Mouse (Mus musculus) spleen, adult 18-20 months (tissue): ENCODE measurements around the gene Atg10.

Experiments
- DNase-seq, 2 experiments: peaks; one replicate each; pipeline ENCODE4 v3.0.0; 2022; ENCODE audit warnings: mixed read lengths in 2 of 2

Gene Atg10

GRCm38 (mm10) chr13:91107308-91107946 is 116.3 kb downstream of the Atg10 start:
- no peak for DNase-seq

GRCm38 (mm10) chr13:91102238-91102637 is 121.5 kb downstream of the Atg10 start:
- DNase-seq = no peak

GRCm38 (mm10) chr13:91100417-91100816 is 123.4 kb downstream of the Atg10 start:
- no peak for DNase-seq

- DNase-seq = no peak
These were observed 128.9 kb downstream of the Atg10 start for GRCm38 (mm10) chr13:91094851-91095250.

DNA sequence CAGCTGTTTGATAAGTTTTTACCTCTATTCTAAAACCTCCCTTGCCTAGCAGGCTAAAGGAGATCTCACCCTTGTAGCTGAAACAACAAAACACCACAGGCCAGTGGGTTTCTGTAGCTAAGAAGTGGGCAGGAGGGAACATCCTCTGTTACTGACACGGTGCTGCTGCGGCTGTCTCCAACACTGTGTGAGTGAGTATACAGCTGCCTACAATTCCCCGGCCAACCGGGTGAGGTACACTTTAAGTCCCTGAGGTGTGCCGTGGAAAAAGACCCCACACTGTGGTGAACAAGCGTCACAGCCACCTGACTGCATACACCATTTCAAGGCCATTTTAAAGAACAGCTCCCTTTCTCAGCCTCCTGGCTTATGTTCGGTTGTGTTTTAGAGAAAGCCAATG is 129.6 kb downstream of the Atg10 start:
- peak in 1 of 2 experiments; percentile 12 for DNase-seq

DNA sequence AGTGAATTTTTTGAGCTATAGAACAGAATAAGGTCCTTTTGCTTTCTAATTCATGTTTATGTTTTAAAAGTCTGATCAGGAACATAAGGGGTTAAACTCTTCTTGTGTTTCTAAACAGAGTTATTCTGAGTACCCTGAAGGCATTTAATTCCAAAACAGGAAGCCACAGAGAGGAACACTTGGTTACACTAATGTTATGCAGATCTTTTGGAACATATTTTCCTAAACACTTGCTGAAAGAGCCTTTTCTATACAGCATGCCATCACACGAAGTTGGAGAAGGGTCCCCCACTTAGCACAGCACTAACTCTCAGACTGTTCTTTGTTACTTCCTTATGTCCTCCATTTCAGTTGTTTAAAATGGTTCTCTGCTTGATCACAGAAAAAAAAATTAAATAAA is 130.2 kb downstream of the Atg10 start:
- DNase-seq = no peak

GRCm38 (mm10) chr13:91093162-91093561 is 130.6 kb downstream of the Atg10 start:
- DNase-seq = peak in 1 of 2 experiments; percentile 25

DNA sequence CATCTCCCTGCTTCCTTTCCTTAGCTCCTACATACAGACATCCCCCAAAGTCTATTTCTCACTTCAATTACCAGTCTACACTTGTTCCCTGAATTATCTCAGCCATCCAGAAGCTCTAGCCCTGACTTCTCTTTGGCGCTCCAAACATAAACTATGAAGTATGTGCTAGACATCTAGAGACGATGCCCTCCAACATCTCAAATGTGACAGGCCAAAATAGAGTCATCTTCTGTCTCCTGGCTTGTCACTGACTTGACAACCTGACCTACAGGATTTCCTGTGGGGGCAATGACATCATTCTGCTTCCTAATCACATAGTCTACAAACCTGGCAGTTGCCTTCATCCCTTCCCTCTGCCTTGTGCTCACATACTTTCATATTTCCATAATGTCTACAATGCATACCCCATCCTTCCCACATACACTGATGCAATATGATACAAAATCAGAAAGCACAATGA is 132.0 kb downstream of the Atg10 start:
- no peak for DNase-seq

DNA sequence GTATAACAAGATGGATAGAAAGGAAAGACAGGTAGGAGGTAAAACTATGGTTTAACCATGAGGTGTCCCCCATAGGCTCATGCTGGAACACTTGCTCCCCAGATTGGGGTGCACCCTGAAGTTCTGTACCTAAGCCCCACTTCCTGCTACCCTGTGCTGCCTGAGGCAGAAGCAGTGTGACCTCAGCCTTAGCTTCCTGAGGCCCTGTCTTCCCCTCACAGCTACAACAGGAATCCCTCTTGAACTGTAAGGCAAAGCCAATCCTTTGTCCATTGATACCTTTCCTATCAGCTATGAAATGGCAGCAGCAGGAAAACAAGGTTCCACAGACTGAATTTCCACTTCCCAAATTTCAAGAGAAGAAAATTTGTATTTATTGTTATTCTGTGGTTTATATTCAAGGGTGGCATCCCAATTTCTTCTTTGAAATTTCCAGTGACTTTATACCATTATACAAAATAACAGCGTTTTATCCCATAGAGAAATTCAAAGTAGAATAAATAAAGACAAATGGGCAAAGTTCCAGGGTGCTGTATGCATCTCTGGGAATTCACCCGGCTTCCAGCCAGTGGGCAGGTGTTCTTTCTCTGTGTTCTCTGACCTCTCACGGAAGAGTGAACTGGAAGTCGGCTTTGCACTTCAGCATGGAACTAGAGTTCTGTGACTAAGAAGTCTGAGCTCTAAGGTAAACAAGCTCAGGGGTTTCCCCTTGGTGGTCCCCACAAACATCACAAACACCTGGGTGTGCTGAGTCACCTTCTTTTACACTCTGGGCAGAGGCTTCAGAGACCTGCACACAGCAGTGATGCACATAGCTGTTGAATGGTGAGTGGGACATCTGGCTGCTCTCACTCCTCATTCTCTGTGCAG is 132.7 kb downstream of the Atg10 start:
- DNase-seq = no peak

DNA sequence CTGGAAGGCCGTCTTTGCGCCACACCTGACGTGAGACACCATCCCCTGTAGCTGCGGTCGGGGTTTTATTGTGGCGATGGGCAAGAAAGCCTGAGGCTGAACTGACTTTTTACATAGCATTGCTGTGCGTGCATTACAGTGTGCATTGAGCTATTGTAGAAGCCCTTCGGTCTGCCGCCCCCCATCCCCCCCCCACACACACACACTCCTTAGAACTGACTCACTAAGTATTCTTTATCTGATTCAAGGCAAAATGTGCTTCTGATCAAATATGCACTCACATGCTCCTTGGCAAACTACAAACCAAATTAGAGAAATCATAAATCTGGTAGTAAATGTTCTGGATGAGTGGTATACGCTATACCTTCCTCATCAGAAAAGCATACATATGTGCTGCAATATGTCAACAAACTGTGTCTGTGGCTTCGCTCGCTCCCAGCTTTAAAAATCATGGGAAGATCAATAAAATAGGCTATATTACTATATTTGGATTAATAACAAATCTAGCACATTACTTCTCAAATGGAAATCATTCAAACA is 137.3 kb downstream of the Atg10 start:
- DNase-seq = no peak

- no peak for DNase-seq
These were observed 151.4 kb downstream of the Atg10 start for GRCm38 (mm10) chr13:91072351-91072750.

- no peak for DNase-seq
These were observed 162.9 kb downstream of the Atg10 start for GRCm38 (mm10) chr13:91060871-91061270.

DNA sequence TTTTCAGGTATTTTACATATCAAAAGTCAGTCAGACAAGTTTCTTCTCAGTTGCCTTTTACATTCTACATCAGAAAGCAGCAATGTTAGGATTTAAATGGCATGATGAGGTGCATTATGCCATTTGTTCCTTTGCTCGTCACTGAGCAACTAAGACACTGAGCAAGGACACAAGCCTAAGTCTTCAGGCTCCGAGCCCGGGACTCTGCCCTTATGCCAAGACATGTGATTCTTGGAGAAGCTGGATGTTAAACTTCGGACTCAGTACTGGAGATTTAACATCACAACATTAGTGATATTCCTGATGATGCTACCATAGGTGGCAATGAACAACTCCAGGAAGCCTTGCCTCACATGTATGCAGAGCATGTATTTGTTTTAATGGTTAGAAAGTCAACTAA is 175.6 kb downstream of the Atg10 start:
- no peak for DNase-seq

- DNase-seq = no peak
These were observed 176.9 kb downstream of the Atg10 start for GRCm38 (mm10) chr13:91046851-91047250.

DNA sequence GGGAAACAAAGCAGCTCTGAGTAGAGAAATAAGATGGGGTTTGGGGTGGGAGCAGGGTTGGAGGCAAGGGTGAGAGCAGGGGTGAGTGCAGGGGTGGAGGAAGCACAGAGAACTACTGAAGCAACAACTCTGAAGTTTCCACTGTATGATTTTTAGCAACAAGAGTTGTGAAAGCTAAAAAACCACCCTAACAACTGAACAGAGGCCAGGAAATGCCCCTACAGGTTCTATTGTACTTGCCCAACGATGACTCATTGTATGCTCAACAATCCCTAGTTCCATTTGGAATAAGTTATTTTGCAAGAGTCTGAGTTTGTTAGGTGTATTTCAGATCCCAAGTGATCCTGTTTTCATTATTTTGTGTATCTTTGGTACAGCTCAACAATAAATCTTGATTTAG is 182.5 kb downstream of the Atg10 start:
- DNase-seq = no peak

DNA sequence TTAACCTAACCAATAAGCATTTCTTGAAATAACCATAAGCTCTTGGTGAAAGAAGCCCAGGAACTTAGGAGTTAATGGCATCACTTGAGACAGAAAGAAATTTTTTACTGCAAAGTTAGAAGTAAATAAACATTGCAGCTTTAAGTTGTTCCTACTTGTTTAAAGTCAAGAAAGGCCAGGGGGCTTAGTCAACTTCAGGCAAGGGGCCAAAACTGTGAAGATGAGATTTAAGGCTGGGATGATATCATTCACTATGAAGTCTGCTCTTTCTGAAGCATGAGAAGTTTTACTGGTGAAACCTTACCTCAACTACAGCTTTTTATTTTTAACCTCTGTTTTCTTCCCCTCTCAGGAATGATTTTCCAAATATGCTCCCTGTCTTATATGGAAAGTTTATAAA is 183.3 kb downstream of the Atg10 start:
- no peak for DNase-seq

DNA sequence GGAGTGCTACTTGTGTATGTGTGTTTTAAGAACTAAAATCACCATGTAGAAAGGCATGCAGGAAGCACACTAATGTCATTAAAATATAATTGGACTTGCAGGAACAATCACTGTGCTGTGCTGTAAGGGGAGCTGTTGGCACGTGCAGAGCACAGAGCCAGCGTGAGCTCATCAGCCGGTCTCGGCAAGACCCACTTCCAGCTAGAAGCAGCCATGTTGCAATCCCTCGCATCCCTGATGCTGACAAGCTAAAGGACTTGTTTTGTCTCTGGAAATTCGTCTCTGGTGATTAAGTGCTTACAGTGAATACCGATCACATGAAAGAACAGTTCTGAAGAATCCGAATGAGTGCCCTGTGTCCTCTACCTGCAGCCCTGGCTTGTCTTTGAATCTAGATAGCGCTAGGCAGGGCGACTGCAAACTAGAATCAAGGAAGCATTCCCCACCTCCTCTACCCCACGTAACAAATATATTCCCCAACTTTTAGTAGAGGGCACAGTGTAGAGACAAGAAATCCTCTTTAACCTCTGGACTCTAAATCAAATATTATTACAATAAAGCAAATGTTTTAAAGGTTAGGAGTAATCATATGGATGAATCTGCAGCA is 184.5 kb downstream of the Atg10 start:
- no peak for DNase-seq

- DNase-seq = no peak
These were observed 185.1 kb downstream of the Atg10 start for GRCm38 (mm10) chr13:91038636-91039035.

GRCm38 (mm10) chr13:91038034-91038433 is 185.7 kb downstream of the Atg10 start:
- no peak for DNase-seq

DNA sequence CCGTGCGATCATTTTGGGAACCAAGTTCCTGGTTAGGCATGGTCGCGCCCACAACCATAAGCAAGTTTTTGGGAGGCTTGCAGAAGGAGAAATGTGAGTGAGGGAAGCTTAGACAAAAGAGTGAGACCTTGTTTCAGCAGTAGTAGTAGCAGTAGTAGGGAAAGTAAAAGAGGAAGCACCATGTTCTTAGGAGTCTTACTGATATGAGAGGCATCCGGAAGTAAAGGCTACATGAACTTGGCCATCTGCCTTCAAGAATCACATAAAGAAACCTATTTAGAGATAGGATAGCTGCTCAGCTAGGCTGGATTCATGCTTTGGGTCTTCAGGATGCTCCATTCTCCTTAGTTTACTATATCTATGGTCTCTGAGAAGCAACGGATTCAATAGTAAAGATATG is 186.4 kb downstream of the Atg10 start:
- DNase-seq = no peak

GRCm38 (mm10) chr13:91031836-91032235 is 191.9 kb downstream of the Atg10 start:
- DNase-seq = no peak

- DNase-seq = no peak
These were observed 200.3 kb downstream of the Atg10 start for GRCm38 (mm10) chr13:91023447-91023846.

GRCm38 (mm10) chr13:91011851-91012250 is 211.9 kb downstream of the Atg10 start:
- no peak for DNase-seq
